Mouse (Mus musculus): ENCODE data around the gene Ino80.

DNA sequence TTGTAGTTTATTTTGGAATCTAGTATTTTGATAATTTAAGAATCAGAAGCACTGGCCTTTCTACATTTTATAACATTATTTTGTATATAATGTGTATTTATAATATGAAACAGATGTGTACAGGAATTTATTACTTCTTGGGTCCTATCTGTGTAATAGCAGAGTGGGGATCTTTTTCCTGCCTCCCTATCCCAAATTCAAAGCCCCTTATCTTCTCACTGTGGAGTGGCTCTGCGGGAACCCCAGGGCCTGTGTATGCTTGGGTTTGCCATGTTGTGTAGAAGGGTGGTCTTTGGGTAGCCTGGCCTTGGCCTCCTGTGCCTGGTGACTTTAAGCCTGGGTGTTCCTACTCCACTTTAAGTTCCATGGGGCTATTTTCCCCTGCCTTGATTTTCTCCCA lies 142.0 kb downstream of the Ino80 start:
- TF ChIP-seq CTCF (IDR thresholded peaks at IDR 0.05; ENCODE audit: low read depth, low read length): no peak
- no peak for TF ChIP-seq POLR2A (IDR thresholded peaks at IDR 0.05; ENCODE audit: extremely low read depth, insufficient read depth, low read length)
